Mouse (Mus musculus): ENCODE data around the gene Ldb1. TPM values are rescaled to one million over a fixed set of nuclear protein-coding genes. Genes with fewer than 3 reads are reported as not detected.

Ldb1 gene
- polyA plus RNA-seq (2012; rRNA removed; ENCODE audit: low replicate concordance) = 59.4 and 62.9 TPM in 2 replicates

GRCm38 (mm10) chr19:46044993-46045695, at the start of gene Ldb1:
Gene Ldb1, minus strand, starts transcription at chr19:46045214.

GRCm38 (mm10) chr19:46075616-46076607, 30.9 kb upstream of the Ldb1 start, which contains the start of gene Nolc1:
Gene Nolc1, plus strand, starts transcription at chr19:46075863.

GRCm38 (mm10) chr19:46044271-46044992, 582 bp downstream of the Ldb1 start, which contains the start of gene Pprc1:
Gene Pprc1, plus strand, starts transcription at chr19:46044886.

GRCm38 (mm10) chr19:46003371-46004226, 41.4 kb downstream of the Ldb1 start, which contains the start of gene Hps6:
Gene Hps6, plus strand, starts transcription at chr19:46003508.

GRCm38 (mm10) chr19:45997785-45998693, 47.0 kb downstream of the Ldb1 start, which contains the start of gene Armh3:
Gene Armh3, minus strand, starts transcription at chr19:45998488.

Other genes starting within 250 kb of the Ldb1 start
- gene Kcnip2, start 229.2 kb downstream of the Ldb1 start, polyA plus RNA-seq (2012; rRNA removed; ENCODE audit: low replicate concordance) = 7.7 and 13.9 TPM in 2 replicates
- gene Armh3, start 46.7 kb downstream of the Ldb1 start, polyA plus RNA-seq (2012; rRNA removed; ENCODE audit: low replicate concordance) = 6.3 and 7.3 TPM in 2 replicates
- gene Hps6, start 41.7 kb downstream of the Ldb1 start, polyA plus RNA-seq (2012; rRNA removed; ENCODE audit: low replicate concordance) = 4.3 and 5.2 TPM in 2 replicates
- gene Pprc1, start 328 bp downstream of the Ldb1 start, polyA plus RNA-seq (2012; rRNA removed; ENCODE audit: low replicate concordance) = 8.0 and 18.5 TPM in 2 replicates
- 2.5 and 4.8 TPM in 2 replicates for gene Nolc1, start 30.6 kb upstream of the Ldb1 start, polyA plus RNA-seq (2012; rRNA removed; ENCODE audit: low replicate concordance)
- gene Elovl3, start 86.7 kb upstream of the Ldb1 start, polyA plus RNA-seq (2012; rRNA removed; ENCODE audit: low replicate concordance) = not detected in 2 replicates
- not detected in 2 replicates for gene Pitx3, start 103.1 kb upstream of the Ldb1 start, polyA plus RNA-seq (2012; rRNA removed; ENCODE audit: low replicate concordance)
- gene Gbf1, start 107.3 kb upstream of the Ldb1 start, polyA plus RNA-seq (2012; rRNA removed; ENCODE audit: low replicate concordance) = 187 and 199 TPM in 2 replicates